Mouse (Mus musculus) small intestine, adult 2 months (tissue): ENCODE results near the gene Dst.

ENCODE experiments used
- CTCF ChIP-seq: fragments of 200-500 bp; IDR thresholded peaks from 2 replicates; pipeline ENCODE4 v1.5.1; 2012; ENCODE audit warnings: low read depth, mild to moderate bottlenecking, control low read depth, inconsistent platforms, low read length, moderate library complexity, mixed read lengths; ENCODE audit not compliant: insufficient replicate concordance, insufficient read length; ENCODE audit errors: extremely low read depth
- POLR2A ChIP-seq: fragments of 200-500 bp; IDR thresholded peaks from 2 replicates; pipeline ENCODE4 v1.6.1; 2012; ENCODE audit warnings: low read depth, mild to moderate bottlenecking, control low read depth, inconsistent platforms, low read length, moderate library complexity

DNA sequence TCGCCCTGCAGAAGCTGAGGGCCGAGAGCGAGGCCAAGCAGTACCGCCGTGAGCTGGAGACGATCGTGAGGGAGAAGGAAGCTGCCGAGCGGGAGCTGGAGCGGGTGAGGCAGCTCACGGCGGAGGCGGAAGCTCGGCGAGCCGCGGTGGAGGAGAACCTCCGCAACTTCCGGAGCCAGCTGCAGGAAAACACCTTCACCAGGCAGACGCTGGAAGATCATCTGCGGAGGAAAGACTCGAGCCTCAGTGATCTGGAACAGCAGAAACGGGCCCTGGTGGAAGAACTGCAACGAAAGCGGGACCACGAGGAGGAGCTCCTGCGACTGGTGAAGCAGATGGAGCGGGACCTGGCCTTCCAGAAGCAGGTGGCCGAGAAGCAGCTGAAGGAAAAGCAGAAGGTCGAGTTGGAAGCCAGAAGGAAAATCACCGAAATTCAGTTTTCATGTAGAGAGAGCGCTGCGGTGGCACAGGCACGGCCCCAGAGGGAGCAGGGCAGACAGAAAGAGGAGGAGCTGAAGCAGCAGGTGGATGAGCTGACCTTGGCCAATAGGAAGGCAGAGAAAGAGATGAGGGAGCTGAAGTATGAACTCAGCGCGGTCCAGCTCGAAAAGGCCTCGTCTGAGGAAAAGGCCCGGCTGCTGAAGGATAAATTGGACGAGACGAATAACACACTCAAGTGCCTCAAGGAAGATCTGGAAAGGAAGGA lies 270.1 kb downstream of the Dst start:
- no peak for TF ChIP-seq CTCF
- no peak for TF ChIP-seq POLR2A
